Mouse (Mus musculus) midbrain, embryonic 15.5 days (tissue): Measurements from ENCODE around the gene Cx3cr1. TPM values are rescaled to one million over a fixed set of nuclear protein-coding genes. Genes with fewer than 3 reads are reported as not detected.

ENCODE experiments used
- polyA plus RNA-seq: library from polyadenylated mRNA; unstranded; fragments of >200 nt; fragmentation: Nextera tagmentation; extraction: Ambion mirVana; gene quantifications from 2 replicates; pipeline ENCODE4 v1.2.1, GENCODE M21; 2015

Gene Cx3cr1
- polyA plus RNA-seq, 1 experiment from 2014 or later: 8.1 TPM

Other genes with a start within 250 kb of the Cx3cr1 start
- 0.17 and 0.18 TPM in 2 replicates for gene Scn11a, start 244.4 kb downstream of the Cx3cr1 start, polyA plus RNA-seq
- gene Wdr48, start 175.0 kb downstream of the Cx3cr1 start, polyA plus RNA-seq: 72.0 and 75.3 TPM in 2 replicates
- 32.2 and 33.1 TPM in 2 replicates for gene Gorasp1, start 132.3 kb downstream of the Cx3cr1 start, polyA plus RNA-seq
- gene Ttc21a, start 132.3 kb downstream of the Cx3cr1 start, polyA plus RNA-seq: 1.0 and 1.4 TPM in 2 replicates
- gene Csrnp1, start 85.2 kb downstream of the Cx3cr1 start, polyA plus RNA-seq: 1.4 and 1.5 TPM in 2 replicates
- 0.03 TPM in 1 of 2 replicates, not detected in the other for gene Xirp1, start 46.3 kb downstream of the Cx3cr1 start, polyA plus RNA-seq
- gene Ccr8, start 22.2 kb upstream of the Cx3cr1 start, polyA plus RNA-seq: not detected in 2 replicates
- gene Slc25a38, start 40.5 kb upstream of the Cx3cr1 start, polyA plus RNA-seq: 41.5 and 48.3 TPM in 2 replicates
- 917 and 949 TPM in 2 replicates for gene Rpsa, start 57.8 kb upstream of the Cx3cr1 start, polyA plus RNA-seq
- gene Mobp, start 79.8 kb upstream of the Cx3cr1 start, polyA plus RNA-seq: not detected in 2 replicates
- gene Myrip, start 231.6 kb upstream of the Cx3cr1 start, polyA plus RNA-seq: 5.2 and 6.5 TPM in 2 replicates